Mouse (Mus musculus) testis, adult 2 months (tissue): ENCODE measurements at regions not wholly inside any gene's neighbourhood (a gene's known extent, or its start where the extent isn't known, plus 50 kb on each side); places are given as distances from the start of the nearest gene placed in this dataset.

ENCODE experiments used
- H3K27ac ChIP-seq: fragments of 200-500 bp; 2 replicates; pipeline ENCODE4 v1.5.1; 2012; ENCODE audit warnings: low read depth, low read length; ENCODE audit not compliant: control insufficient read depth, insufficient read depth
- H3K27me3 ChIP-seq: fragments of 200-500 bp; 2 replicates; pipeline ENCODE4 v1.6.1; 2012; ENCODE audit warnings: mild to moderate bottlenecking, low read length, moderate library complexity; ENCODE audit not compliant: control insufficient read depth, insufficient read depth
- H3K36me3 ChIP-seq: fragments of 200-500 bp; 2 replicates; pipeline ENCODE4 v1.6.1; 2012; ENCODE audit warnings: mild to moderate bottlenecking, low read length; ENCODE audit not compliant: control insufficient read depth, insufficient read depth
- H3K4me1 ChIP-seq: fragments of 200-500 bp; 2 replicates; pipeline ENCODE4 v1.6.1; 2012; ENCODE audit warnings: low read length; ENCODE audit not compliant: control insufficient read depth, insufficient read depth
- H3K4me3 ChIP-seq: fragments of 200-500 bp; 2 replicates; pipeline ENCODE4 v1.5.1; 2012; ENCODE audit warnings: low read depth, mild to moderate bottlenecking, low read length, moderate library complexity, mixed read lengths; ENCODE audit not compliant: control insufficient read depth
- CTCF ChIP-seq: fragments of 200-500 bp; IDR thresholded peaks from 2 replicates; pipeline ENCODE4 v1.5.1; 2012; ENCODE audit warnings: low read depth, mild to moderate bottlenecking, inconsistent platforms, low read length, moderate library complexity; ENCODE audit not compliant: control insufficient read depth, insufficient read depth, insufficient replicate concordance
- POLR2A ChIP-seq: fragments of 200-500 bp; IDR thresholded peaks from 2 replicates; pipeline ENCODE4 v1.6.1; 2012; ENCODE audit warnings: low read depth, mild to moderate bottlenecking, inconsistent platforms, low read length, moderate library complexity; ENCODE audit not compliant: control insufficient read depth

DNA sequence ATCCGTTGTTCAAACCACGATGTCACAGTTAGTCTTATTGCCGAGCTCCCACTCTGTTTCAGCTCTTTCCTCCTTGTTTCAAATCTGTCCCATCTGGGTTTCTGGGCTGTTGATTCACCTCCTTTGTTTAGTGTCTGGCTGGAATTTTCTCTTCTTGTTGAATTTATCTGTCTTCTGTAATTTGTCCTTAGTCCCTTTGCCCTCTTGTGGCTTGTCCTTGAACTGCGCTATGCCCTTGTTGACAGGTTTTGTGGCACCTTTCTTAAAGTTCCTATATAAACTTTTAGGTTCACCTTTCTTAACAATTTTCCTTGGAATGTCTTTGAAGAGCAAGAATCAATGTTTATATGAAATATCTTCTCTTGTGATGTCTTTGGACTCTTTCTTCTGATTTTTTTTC, 658.2 kb downstream of the Rps29 start:
- no peak overlapping the region for H3K27ac ChIP-seq
- H3K27me3 ChIP-seq: no peaks in the 10 kb centered on the region
- H3K4me1 ChIP-seq: no peaks in the 10 kb centered on the region
- H3K36me3 ChIP-seq: no peaks in the 10 kb centered on the region
- TF ChIP-seq CTCF (no peak), POLR2A (no peak)
- H3K4me3 ChIP-seq: no peak overlapping the region

DNA sequence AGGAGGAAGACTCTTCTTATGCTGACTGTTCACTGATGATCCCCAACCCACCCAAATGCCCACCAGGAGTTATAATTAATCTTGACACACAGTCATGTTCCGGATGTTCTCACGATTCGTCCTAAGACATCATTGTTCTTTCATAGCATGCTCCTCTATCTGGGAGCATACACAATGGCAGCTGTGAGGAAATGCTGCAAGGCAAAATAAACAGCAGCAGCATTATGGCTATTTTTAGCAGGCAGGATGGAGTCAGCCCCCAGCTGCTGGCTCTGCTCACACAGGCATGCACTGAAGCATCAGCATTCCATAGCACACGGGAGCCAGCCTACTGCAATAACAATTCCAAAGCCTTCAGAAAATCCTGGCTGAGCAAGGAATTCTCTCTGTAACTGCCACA, 696.0 kb downstream of the Rps29 start:
- no peak overlapping the region for H3K4me3 ChIP-seq
- H3K36me3 ChIP-seq: no peaks in the 10 kb centered on the region
- TF ChIP-seq CTCF: no peak
- TF ChIP-seq POLR2A: no peak
- no peaks in the 10 kb centered on the region for H3K27me3 ChIP-seq
- H3K4me1 ChIP-seq: no peaks in the 10 kb centered on the region
- H3K27ac ChIP-seq: no peak overlapping the region

DNA sequence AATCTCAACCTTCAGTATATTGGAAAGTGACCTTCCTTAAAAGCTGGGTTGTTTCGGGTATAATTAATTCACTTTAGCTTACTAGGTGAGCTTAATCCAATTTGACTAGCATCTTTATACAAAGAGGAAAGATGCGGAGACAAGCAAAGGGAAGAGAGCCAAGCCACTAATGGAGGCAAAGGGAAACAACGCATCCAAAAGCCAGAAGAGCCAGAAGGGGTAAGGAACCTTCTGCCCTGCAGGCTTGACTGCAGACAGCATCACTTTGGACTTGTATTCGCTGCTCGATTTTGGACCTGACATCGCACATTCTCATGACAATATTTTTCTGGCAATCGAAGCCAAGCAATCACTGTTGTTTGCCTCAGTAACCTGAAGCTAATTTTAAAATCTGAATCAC, 700.8 kb downstream of the Rps29 start:
- TF ChIP-seq CTCF (no peak), POLR2A (no peak)
- no peak overlapping the region for H3K4me3 ChIP-seq
- no peak overlapping the region for H3K27ac ChIP-seq
- no peaks in the 10 kb centered on the region for H3K36me3 ChIP-seq
- no peaks in the 10 kb centered on the region for H3K4me1 ChIP-seq
- no peaks in the 10 kb centered on the region for H3K27me3 ChIP-seq

- H3K4me3 ChIP-seq: no peak overlapping the region
- H3K27me3 ChIP-seq: no peaks in the 10 kb centered on the region
- no peak for TF ChIP-seq CTCF
- no peak for TF ChIP-seq POLR2A
- no peak overlapping the region for H3K27ac ChIP-seq
- no peaks in the 10 kb centered on the region for H3K36me3 ChIP-seq
- no peaks in the 10 kb centered on the region for H3K4me1 ChIP-seq
Measured at GRCm38 (mm10) chr12:68426601-68427000, 732.4 kb downstream of the Rps29 start.

DNA sequence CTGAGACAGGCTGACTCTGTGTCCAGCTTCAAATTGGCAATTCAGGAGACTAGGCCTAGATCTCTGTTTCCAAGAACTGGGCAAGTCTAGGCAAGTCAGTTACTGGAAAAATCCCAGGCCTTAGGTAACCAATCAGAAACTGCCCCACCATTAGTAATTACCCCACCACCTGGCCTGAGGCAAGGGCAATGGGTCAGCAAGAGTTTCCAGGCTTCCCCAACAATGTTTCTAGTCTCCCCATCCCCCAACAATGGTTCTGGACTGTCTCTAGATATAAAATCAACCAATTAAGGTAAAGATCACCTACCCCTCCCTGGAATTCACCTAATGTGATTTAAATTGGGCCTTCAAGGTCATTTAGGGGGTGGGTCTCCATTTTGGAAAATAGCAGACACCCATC, 734.0 kb downstream of the Rps29 start:
- Histone ChIP-seq H3K27ac (no peak overlapping the region), H3K4me3 (no peak overlapping the region), H3K4me1 (no peaks in the 10 kb centered on the region), H3K27me3 (no peaks in the 10 kb centered on the region), H3K36me3 (no peaks in the 10 kb centered on the region)
- TF ChIP-seq POLR2A: no peak
- no peak for TF ChIP-seq CTCF
